Mouse (Mus musculus) G1E (cell line): Measurements from ENCODE around the gene Rinl. TPM values are rescaled to one million over a fixed set of nuclear protein-coding genes. Genes with fewer than 3 reads are reported as not detected.
A peak's percentile ranks its signal among the peaks of the same experiment; 100 is the strongest.

Source experiments
- ATAC-seq: 2 replicates; pipeline ENCODE4 v1.8.0; 2016; ENCODE audit warnings: mild to moderate bottlenecking; ENCODE audit not compliant: insufficient number of reproducible peaks, poor library complexity, low FRiP score, severe bottlenecking; ENCODE audit errors: extremely low read depth
- DNase-seq: peaks from one replicate; pipeline ENCODE4 v3.0.0; 2012; ENCODE audit warnings: low spot score
- H3K27me3 ChIP-seq: 2 replicates; pipeline ENCODE4 v1.6.1; 2012; ENCODE audit warnings: mild to moderate bottlenecking, low read length, inconsistent platforms; ENCODE audit not compliant: insufficient read depth
- H3K36me3 ChIP-seq: replicated peaks from 2 replicates; pipeline ENCODE3; 2012; ENCODE audit warnings: mild to moderate bottlenecking, inconsistent platforms
- H3K4me1 ChIP-seq: 2 replicates; pipeline ENCODE4 v1.6.1; 2012; ENCODE audit warnings: low read depth, low read length, inconsistent platforms, mixed read lengths; ENCODE audit not compliant: insufficient read depth
- H3K4me3 ChIP-seq: 2 replicates; pipeline ENCODE4 v1.5.1; 2012; ENCODE audit warnings: low read depth, mild to moderate bottlenecking, inconsistent platforms, low read length, moderate library complexity, mixed read lengths
- H3K9me3 ChIP-seq: replicated peaks from 2 replicates; pipeline ENCODE4 v1.6.1; 2012; ENCODE audit warnings: inconsistent platforms
- CTCF ChIP-seq: IDR thresholded peaks from 2 replicates; pipeline ENCODE4 v1.5.1; 2012; ENCODE audit warnings: low read depth, low read length, inconsistent platforms, mixed read lengths
- GATA1 ChIP-seq: IDR thresholded peaks from 2 replicates; pipeline ENCODE4 v1.6.1; 2012; ENCODE audit warnings: borderline replicate concordance, low read length, inconsistent platforms, mixed read lengths
- GATA2 ChIP-seq: IDR thresholded peaks from 2 replicates; pipeline ENCODE4 v1.6.1; 2012; ENCODE audit warnings: low read depth, low read length, inconsistent platforms, borderline replicate concordance
- POLR2AphosphoS5 ChIP-seq: IDR thresholded peaks from 2 replicates; pipeline ENCODE4 v1.6.1; 2012; ENCODE audit warnings: low read depth, low read length, inconsistent platforms; ENCODE audit not compliant: insufficient replicate concordance
- TAL1 ChIP-seq: conservative IDR thresholded peaks from 2 replicates; pipeline ENCODE4 v1.6.1; 2012; ENCODE audit warnings: low read depth, low read length, inconsistent platforms, mixed read lengths
- polyA plus RNA-seq: library from polyadenylated mRNA; stranded (reverse); fragments of >175 nt; gene quantifications from 2 replicates; pipeline ENCODE4 v1.2.3, GENCODE M21; 2012
- total RNA-seq, 2 experiments: library from RNA; stranded (forward) in 1 of 2; stranded (reverse) in 1 of 2; fragments of 200-1000 nt in 1 of 2; fragments of >200 nt in 1 of 2; fragmentation: Nextera tagmentation in 1 of 2; gene quantifications; 2 replicates each; pipeline ENCODE4 v1.2.3; 2014 to 2017

Rinl gene
- total and polyA plus RNA-seq, 3 experiments, result 1.4 to 1.8 (median 1.4) TPM

- ATAC-seq, result peak; percentile 81
- peak; percentile 96 for DNase-seq
- H3K36me3 ChIP-seq, result peaks cover 37% of the 10 kb centered on the region
- H3K9me3 ChIP-seq, result no peaks in the 10 kb centered on the region
- H3K27me3 ChIP-seq, result no peaks in the 10 kb centered on the region
- peak overlapping the region; percentile 91 for H3K4me3 ChIP-seq
- TF ChIP-seq GATA2, result no peak
- peaks cover 61% of the 10 kb centered on the region for H3K4me1 ChIP-seq
These were observed 21.6 kb downstream of the Rinl start for GRCm38 (mm10) chr7:28810107-28811066.

- Histone ChIP-seq H3K27me3 (no peaks in the 10 kb centered on the region), H3K36me3 (peaks cover 46% of the 10 kb centered on the region), H3K9me3 (no peaks in the 10 kb centered on the region), H3K4me3 (peak overlapping the region; percentile 91), H3K4me1 (peaks cover 69% of the 10 kb centered on the region)
- TF ChIP-seq GATA2 (no peak), CTCF (no peak), POLR2AphosphoS5 (no peak), TAL1 (no peak), GATA1 (no peak)
- DNase-seq (peak; percentile 80), ATAC-seq (no peak)
These were observed 22.5 kb downstream of the Rinl start for GRCm38 (mm10) chr7:28811228-28811627.

GRCm38 (mm10) chr7:28811640-28812275 is 23.0 kb downstream of the Rinl start:
- no peak for ATAC-seq
- peaks cover 73% of the 10 kb centered on the region for H3K4me1 ChIP-seq

GRCm38 (mm10) chr7:28812436-28812835 is 23.7 kb downstream of the Rinl start:
- H3K36me3 ChIP-seq, result peaks cover 58% of the 10 kb centered on the region
- H3K4me3 ChIP-seq, result peak overlapping the region; percentile 91
- no peak for TF ChIP-seq CTCF
- TF ChIP-seq GATA1, result no peak
- TF ChIP-seq GATA2, result no peak
- TF ChIP-seq TAL1, result no peak
- TF ChIP-seq POLR2AphosphoS5, result no peak; the same call in 1 of the 2 replicates
- no peak for ATAC-seq
- no peak for DNase-seq
- H3K27me3 ChIP-seq, result no peaks in the 10 kb centered on the region
- no peaks in the 10 kb centered on the region for H3K9me3 ChIP-seq
- peaks cover 76% of the 10 kb centered on the region for H3K4me1 ChIP-seq

More at GRCm38 (mm10) chr7:28811640-28812275, 23.0 kb downstream of the Rinl start:
- H3K36me3 ChIP-seq, result peaks cover 51% of the 10 kb centered on the region
- TF ChIP-seq GATA2 (no peak), POLR2AphosphoS5 (no peak), TAL1 (no peak), CTCF (no peak), GATA1 (no peak)
- H3K27me3 ChIP-seq, result no peaks in the 10 kb centered on the region
- peak overlapping the region; percentile 91 for H3K4me3 ChIP-seq
- H3K9me3 ChIP-seq, result no peaks in the 10 kb centered on the region
- DNase-seq, result no peak

- H3K4me1 ChIP-seq, result peaks cover 76% of the 10 kb centered on the region
These were observed 24.2 kb downstream of the Rinl start for GRCm38 (mm10) chr7:28812949-28813348.

GRCm38 (mm10) chr7:28814306-28815034 is 25.7 kb downstream of the Rinl start:
- Histone ChIP-seq H3K9me3 (no peaks in the 10 kb centered on the region), H3K4me1 (peaks cover 79% of the 10 kb centered on the region), H3K4me3 (peak overlapping the region; percentile 68; the same call in 1 of the 2 replicates), H3K27me3 (no peaks in the 10 kb centered on the region), H3K36me3 (peaks cover 77% of the 10 kb centered on the region)
- TF ChIP-seq GATA2, result no peak
- no peak for TF ChIP-seq TAL1
- TF ChIP-seq CTCF, result no peak
- no peak for TF ChIP-seq GATA1
- TF ChIP-seq POLR2AphosphoS5, result no peak
- no peak for ATAC-seq
- DNase-seq, result no peak

More at GRCm38 (mm10) chr7:28812949-28813348, 24.2 kb downstream of the Rinl start:
- ATAC-seq (no peak), DNase-seq (no peak)
- Histone ChIP-seq H3K27me3 (no peaks in the 10 kb centered on the region), H3K4me3 (peak overlapping the region; percentile 91; the same call in 1 of the 2 replicates), H3K9me3 (no peaks in the 10 kb centered on the region), H3K36me3 (peaks cover 63% of the 10 kb centered on the region)
- no peak for TF ChIP-seq GATA1
- no peak; the same call in 1 of the 2 replicates for TF ChIP-seq POLR2AphosphoS5
- TF ChIP-seq CTCF, result no peak
- no peak for TF ChIP-seq GATA2
- no peak for TF ChIP-seq TAL1
